Mouse (Mus musculus) Muller cell, postnatal 12 days (primary cell): ENCODE results near the gene Hist1h1a.
"Not testable (repeated sequence)": the region's sequence is repeated elsewhere in the genome, so short reads cannot be mapped to it uniquely, and the experiment has no call there.

Source experiments
- DNase-seq: peaks from one replicate; pipeline ENCODE4 v3.0.0-alpha.2; 2015; ENCODE audit errors: inconsistent ontology term

The Hist1h1a gene

GRCm38 (mm10) chr13:23759916-23760239 lies 3.6 kb upstream of the Hist1h1a start:
- no peak for DNase-seq

GRCm38 (mm10) chr13:23760240-23760971 lies 3.1 kb upstream of the Hist1h1a start:
- peak; percentile 51 for DNase-seq

DNA sequence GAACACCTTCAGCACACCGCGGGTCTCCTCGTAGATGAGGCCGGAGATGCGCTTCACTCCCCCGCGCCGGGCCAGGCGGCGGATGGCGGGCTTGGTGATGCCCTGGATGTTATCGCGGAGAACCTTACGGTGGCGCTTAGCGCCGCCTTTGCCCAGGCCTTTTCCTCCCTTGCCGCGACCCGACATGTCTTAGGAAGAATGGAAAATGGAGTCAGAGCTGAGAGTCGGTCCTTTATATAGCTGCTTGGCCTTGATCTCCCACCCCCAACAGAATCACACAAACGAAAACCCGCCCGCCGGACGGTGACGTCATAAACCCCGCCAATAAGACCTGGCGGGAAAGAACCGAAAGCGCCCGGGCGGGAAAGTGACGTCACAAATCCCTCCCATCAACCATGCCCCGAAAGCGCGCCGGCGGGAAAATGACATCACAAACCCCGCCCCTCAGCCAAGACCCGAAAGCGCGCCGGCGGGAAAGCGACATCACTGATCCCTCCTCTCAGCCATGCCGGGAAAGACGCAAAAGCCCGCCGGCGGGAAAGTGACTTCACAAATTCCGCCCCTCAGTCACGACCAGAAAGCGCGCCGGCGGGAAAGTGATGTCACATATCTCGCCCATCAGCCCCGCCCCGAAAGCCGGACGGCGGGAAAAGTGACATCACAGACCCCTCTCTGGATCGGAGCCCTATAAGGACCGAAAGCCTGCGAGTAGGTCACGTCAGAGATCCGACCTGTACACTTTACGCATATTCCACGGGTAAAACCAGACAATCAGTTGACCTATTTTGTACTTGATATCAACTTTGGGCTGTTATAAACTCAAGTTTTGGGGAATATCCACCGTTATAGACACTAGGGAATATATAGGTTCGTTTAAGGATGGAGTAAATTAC lies 2.2 kb upstream of the Hist1h1a start, which contains the start of gene Hist1h4a:
Hist1h4a (minus strand) TSS at position 259 of the 893 bp plus-strand sequence.
- DNase-seq, result peak; percentile 97

DNA sequence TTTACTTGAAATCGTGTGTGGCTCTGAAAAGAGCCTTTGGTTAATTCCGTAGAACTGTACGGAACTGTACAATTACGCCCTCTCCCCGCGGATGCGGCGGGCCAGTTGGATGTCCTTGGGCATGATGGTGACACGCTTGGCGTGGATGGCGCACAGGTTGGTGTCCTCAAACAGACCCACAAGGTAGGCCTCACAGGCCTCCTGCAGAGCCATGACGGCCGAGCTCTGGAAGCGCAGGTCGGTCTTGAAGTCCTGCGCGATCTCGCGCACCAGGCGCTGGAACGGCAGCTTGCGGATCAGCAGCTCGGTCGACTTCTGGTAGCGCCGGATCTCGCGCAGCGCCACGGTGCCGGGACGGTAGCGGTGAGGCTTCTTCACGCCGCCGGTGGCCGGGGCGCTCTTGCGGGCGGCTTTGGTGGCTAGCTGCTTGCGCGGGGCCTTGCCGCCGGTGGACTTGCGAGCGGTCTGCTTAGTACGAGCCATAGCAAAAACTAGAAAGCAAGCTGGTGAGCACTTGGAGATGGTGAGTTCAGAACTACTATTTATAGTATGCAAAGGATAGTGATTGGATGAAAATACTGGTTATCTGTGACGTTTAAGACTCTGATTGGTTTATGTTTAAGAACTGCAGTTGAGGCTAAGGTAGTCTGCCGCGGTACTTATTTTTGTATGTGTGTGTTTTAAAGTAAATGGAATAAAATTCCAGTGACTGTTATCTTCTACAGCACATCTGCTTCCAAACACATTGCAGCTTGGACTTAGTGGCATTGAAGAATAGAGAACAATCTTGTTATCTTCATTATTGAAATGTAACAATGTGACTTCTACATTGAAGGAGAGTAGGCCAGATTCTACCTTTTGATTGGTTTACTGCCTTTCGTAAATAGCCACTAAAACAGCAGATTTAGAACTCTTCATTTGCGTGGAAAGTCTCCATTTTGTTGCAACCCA lies 1.3 kb upstream of the Hist1h1a start, which contains the start of gene Hist1h3a:
Hist1h3a (minus strand) TSS at position 516 of the 951 bp plus-strand sequence.
- DNase-seq, result peak; percentile 80

GRCm38 (mm10) chr13:23763242-23763585 lies 252 bp upstream of the Hist1h1a start:
- no peak for DNase-seq

DNA sequence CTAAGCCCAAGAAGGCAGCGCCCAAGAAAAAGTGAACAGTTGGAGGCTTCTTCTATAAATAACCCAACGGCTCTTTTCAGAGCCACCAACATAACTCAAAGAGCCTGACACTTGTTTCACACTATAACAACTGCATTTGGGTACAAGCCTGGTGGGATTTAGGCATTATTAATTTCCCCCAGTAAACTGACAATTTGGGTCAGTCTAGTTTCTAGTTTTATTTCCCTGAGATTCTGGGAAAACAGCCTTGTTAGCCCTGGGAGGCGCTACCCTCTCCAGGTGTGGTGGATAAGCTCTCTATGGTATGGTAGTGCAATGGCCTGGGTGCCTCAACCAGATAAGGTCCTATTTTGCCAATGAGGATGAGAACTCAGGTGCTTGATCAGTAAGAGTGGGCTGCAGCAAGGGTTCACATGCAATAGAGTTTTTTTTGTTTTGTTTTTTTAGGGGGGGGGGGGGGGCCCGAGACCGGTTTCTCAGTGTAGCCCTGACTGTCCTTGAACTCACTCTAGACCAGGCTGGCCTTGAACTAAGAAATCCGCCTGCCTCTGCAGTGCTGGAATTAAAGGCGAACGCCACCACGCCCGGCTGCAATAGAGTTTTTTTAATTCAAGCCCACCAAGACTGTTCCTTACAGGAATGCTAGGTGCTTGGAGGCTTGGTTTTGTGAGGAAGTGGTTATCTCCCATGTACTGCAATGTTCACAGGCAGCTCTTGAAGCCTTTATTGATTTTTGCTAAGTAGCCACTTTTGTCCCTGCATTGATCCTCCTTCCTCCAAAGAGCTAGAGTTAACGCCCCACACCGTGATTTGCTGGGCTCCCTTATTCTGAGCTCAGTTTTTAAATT lies 1.1 kb downstream of the Hist1h1a start:
- no peak for DNase-seq

GRCm38 (mm10) chr13:23765172-23765513 lies 1.7 kb downstream of the Hist1h1a start:
- no peak for DNase-seq

DNA sequence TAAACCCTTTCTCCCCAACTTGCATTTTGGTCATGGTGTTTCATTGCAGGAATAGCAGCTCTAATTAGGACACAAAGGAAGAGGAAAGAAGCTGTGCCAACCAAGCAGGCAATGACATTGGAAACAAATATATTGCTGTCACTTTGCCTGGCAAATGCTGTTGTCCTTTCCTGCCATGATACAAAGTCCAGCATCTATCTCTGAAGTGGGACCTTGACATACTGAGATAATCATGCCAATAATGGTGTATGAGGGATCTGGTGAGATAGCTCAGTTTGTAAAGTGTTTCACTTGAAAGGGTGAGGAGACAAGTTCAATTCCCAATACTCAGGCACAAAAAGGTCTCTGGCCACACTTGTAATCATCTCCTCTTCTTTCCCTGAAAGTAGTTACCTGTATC lies 3.3 kb downstream of the Hist1h1a start:
- no peak for DNase-seq

DNA sequence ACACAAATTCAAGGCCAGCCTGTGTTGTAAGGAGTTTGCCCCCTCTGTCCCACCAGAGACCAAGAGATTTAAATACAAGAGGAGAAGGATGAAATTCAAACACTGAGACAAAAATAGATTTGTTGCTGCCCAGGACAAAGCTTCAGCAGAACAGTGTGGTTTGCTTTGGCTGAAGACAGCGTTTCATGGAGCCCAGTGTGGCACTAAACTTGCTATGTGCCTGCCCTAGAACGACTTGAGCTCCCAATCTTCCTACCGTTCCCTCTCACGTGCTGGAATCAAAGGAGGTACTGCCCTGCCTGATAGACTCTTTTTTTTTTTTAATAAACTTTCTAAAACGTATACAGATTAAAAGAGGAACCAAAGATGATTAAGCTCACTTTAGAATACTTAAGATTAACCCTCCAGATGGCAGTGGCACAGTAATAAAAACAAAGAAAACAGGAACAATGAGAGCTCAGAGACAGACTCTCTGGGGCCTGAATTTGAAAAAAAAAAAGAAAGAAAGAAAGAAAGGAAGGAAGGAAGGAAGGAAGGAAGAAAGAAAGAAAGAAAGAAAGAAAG lies 5.5 kb downstream of the Hist1h1a start:
- no peak for DNase-seq

GRCm38 (mm10) chr13:23769613-23770012 lies 6.1 kb downstream of the Hist1h1a start, which contains the start of gene Trim38:
TSS of gene Trim38 (plus strand) at chr13:23769913.
- DNase-seq, result not testable (repeated sequence)

DNA sequence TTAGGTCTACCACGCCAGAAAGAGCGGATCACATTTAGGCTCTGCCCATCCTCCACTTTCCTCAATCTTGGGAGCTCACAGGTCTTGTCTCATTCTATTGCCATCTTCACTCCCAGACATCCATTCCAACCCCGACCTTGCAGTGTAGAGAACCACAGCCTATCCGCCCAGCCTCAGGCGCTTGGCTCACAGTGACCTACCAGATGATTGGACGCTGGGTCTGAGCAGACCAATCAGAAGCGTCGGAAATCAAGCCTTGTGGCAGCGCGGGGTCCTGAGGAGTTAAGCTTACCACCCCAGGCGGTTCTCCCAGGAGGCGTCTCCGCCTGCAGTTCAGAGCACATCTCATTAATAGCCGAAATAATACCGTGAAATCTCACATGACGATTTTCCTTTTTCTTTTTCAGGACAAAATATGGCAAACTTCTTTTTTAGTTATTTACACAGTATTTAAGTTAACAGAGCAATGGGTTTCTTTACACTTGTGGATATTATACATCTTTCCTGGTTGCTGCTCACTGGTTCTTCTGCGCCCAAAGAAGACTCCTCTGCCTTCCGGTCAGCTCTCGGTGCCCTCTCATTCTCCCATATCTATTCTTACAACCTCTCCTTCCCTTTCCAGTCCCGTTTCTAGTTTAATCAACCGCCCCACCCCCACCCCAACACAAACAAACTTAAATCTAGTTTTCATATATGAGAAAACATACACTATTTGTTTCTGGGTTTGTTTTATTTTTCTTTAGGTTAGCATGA lies 9.3 kb downstream of the Hist1h1a start:
- peak; percentile 41 for DNase-seq

DNA sequence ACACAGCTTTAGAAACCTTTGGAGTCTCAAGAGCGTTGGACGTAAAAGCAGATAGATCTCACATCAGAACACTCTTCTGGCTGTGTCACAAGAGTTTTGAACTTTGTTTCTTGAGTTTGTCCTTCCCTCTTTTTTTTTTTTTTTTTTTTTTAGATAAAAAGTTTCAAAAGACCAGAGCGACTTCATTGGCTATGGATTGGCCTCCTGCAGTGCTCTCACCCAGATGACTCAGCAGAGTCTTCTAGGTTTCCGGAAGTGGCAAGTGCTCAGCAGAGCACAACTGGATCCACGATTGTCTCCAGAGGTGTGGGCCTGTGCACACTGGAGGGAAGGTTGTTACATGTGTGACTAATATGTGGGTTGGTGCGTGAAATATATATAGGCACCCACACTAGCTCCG lies 14.9 kb downstream of the Hist1h1a start:
- DNase-seq, result no peak

DNA sequence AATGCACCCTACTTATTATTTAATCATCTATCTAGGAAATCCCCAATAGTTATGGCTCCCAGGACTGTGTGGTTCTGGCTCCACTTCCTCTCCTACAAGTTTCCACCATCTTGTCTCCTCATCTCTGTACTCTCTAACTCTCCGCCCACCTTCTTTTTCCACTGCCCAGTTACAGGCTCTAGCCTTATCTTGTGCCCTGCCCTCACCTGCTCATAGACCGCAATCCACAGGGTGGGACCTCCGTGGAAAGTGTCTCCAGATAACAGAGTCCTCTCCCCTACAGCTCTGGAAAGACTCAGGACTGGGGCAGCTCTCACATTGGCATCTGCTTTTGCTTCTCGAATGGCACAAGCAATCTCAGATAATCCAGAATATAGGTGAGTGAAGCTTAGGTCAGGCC lies 15.6 kb downstream of the Hist1h1a start:
- no peak for DNase-seq

DNA sequence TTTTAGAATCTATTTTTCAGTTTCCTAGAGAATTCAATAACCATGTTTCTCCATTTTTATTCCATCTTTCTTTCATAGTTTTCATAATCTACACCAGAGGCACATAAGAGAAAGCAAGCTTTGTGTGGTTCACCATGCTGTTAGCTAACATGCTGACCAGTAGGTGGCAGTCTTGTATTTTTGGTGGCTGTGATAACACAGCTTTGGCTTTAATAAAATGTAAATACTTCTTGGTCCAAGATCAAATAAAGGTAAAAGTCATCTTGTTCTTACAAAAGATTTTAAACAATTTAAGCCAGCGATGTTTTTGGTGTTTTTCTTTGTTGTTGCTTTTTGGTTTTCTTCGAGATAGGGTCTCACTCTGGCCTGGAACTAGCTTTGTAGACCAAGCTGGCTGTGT lies 29.1 kb downstream of the Hist1h1a start:
- DNase-seq, result peak; percentile 24

- DNase-seq, result no peak
Measured at GRCm38 (mm10) chr13:23799405-23799804, 35.9 kb downstream of the Hist1h1a start.

DNA sequence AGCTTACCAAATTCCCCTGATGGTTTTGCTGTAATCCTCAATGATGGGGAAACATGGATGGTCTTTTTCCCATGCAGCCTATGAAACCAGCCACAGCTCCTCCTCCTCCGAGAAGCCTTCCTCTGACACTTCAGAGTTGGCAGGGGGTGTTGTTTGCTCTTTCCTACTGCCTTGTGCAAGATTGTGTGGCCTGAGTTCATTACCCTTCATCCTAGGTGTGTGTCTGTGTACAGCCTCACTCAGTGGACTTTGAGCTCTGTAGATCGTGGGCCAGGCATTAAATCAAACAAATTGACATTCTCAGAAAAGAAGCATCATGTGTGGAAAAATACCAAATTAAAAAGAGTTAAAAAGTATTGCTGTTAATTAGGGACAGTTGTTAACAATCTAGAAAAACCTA lies 41.1 kb downstream of the Hist1h1a start:
- DNase-seq, result no peak

GRCm38 (mm10) chr13:23806422-23807052 lies 43.1 kb downstream of the Hist1h1a start, which contains the start of gene Slc17a2:
TSS of gene Slc17a2 (plus strand) at chr13:23806993.
- DNase-seq, result no peak
